Mouse (Mus musculus) heart, postnatal 0 days (tissue): Measurements from ENCODE around the gene Dnm3.

Source experiments
- CTCF ChIP-seq: IDR thresholded peaks from 2 replicates; pipeline ENCODE4 v1.5.1; 2016; ENCODE audit warnings: antibody characterized with exemption, control low read depth, low read depth
- EP300 ChIP-seq: IDR thresholded peaks from 2 replicates; pipeline ENCODE4 v1.6.1; 2016; ENCODE audit warnings: antibody characterized with exemption, low read depth

GRCm38 (mm10) chr1:162210529-162210928 lies 267.3 kb downstream of the Dnm3 start:
- TF ChIP-seq CTCF, result no peak
- TF ChIP-seq EP300, result no peak
